ENCODE assay signal across 19 mouse cellular contexts in the genomic region with DNA sequence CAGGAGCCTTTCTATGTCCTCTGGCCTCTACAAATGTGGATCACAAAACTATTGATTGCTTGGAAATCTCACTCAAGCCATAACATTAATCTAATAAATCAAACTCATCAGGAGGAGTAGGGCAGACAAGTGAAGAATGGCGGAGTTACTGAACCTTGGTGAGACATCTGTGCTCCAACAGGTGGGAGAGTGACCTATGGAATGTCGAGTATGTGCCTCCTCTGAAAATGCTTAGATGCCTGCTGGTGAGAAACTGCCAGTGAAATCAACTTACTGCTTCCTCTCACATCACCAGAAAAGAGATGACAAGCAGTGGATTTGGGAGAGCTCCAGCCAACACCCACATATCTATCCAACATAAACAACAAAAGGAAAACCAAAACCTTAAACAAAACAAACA.
"Had no signal": no experiment of that assay in that cellular context is flagged by ENCODE, and none has a peak within 500 bp of the region (broad histone marks: within the 10 kb centered on the region; RNA-seq: fewer than 3 reads in every experiment).

No protein-coding gene starts in this region.

- H3K4me1 ChIP-seq: limb, embryonic 13.5 days; liver, embryonic 13.5 days; midbrain, embryonic 12.5 days; midbrain, embryonic 15.5 days; neural tube, embryonic 12.5 days; neural tube, embryonic 15.5 days had no signal

- H3K9me3 ChIP-seq: limb, embryonic 13.5 days; liver, embryonic 13.5 days; midbrain, embryonic 12.5 days; midbrain, embryonic 15.5 days; neural tube, embryonic 12.5 days; neural tube, embryonic 15.5 days had no signal

- H3K4me3 ChIP-seq: limb, embryonic 13.5 days; liver, embryonic 13.5 days; midbrain, embryonic 12.5 days; midbrain, embryonic 15.5 days; neural tube, embryonic 12.5 days; neural tube, embryonic 15.5 days had no signal

- H3K36me3 ChIP-seq: limb, embryonic 13.5 days; liver, embryonic 13.5 days; midbrain, embryonic 12.5 days; midbrain, embryonic 15.5 days; neural tube, embryonic 12.5 days; neural tube, embryonic 15.5 days had no signal

- H3K4me2 ChIP-seq: limb, embryonic 13.5 days; liver, embryonic 13.5 days; midbrain, embryonic 12.5 days; midbrain, embryonic 15.5 days; neural tube, embryonic 12.5 days; neural tube, embryonic 15.5 days had no signal

- ATAC-seq: intestine, postnatal 0 days; midbrain, embryonic 15.5 days had no signal

- DNase-seq: kidney, adult 9 months; left cerebral cortex, postnatal 4 days; liver, embryonic 13.5 days; lung, adult 2 months; lung, postnatal 14 days; lung, postnatal 4 days; right cerebral cortex, adult 18-20 months; right cerebral cortex, postnatal 14 days; right cerebral cortex, postnatal 4 days; thymus, adult 2 months; thymus, postnatal 14 days; thymus, postnatal 4 days had no signal

- H3K27me3 ChIP-seq: limb, embryonic 13.5 days; liver, embryonic 13.5 days; midbrain, embryonic 12.5 days; midbrain, embryonic 15.5 days; neural tube, embryonic 12.5 days; neural tube, embryonic 15.5 days had no signal

- H3K27ac ChIP-seq: limb, embryonic 13.5 days; liver, embryonic 13.5 days; midbrain, embryonic 12.5 days; midbrain, embryonic 15.5 days; neural tube, embryonic 12.5 days; neural tube, embryonic 15.5 days; stomach, postnatal 0 days had no signal

- H3K9ac ChIP-seq: limb, embryonic 13.5 days; liver, embryonic 13.5 days; midbrain, embryonic 12.5 days; midbrain, embryonic 15.5 days; neural tube, embryonic 12.5 days; neural tube, embryonic 15.5 days had no signal
